Mouse (Mus musculus) midbrain, embryonic 14.5 days (tissue): ENCODE results near the gene Ncapd2. TPM values are rescaled to one million over a fixed set of nuclear protein-coding genes. Genes with fewer than 3 reads are reported as not detected.

Experiments used
- ATAC-seq: fragments of 200-750 bp; cut with Nextera tagmentation; 2 replicates; pipeline ENCODE4 v1.8.0; 2017; ENCODE audit warnings: moderate number of reproducible peaks, moderate library complexity; ENCODE audit not compliant: low FRiP score, low TSS enrichment
- DNase-seq: peaks from one replicate; pipeline ENCODE4 v3.0.0-alpha.2; 2015
- H3K27ac ChIP-seq: fragments of 300-500 bp; sonication (generic); replicated peaks from 2 replicates; pipeline ENCODE4 v1.5.1; 2014; ENCODE audit warnings: mild to moderate bottlenecking, low read depth, low read length, moderate library complexity
- H3K27me3 ChIP-seq: fragments of 300-500 bp; sonication (generic); 2 replicates; pipeline ENCODE4 v1.6.1; 2014; ENCODE audit warnings: low read length, control low read depth, mixed read lengths; ENCODE audit not compliant: control insufficient read depth, insufficient read depth
- H3K36me3 ChIP-seq: fragments of 300-500 bp; sonication (generic); 2 replicates; pipeline ENCODE4 v1.6.1; 2014; ENCODE audit warnings: low read length, control low read depth; ENCODE audit not compliant: control insufficient read depth, insufficient read depth
- H3K4me1 ChIP-seq: fragments of 300-500 bp; sonication (generic); 2 replicates; pipeline ENCODE4 v1.6.1; 2014; ENCODE audit warnings: mild to moderate bottlenecking, antibody characterized with exemption, low read length, control low read depth; ENCODE audit not compliant: control insufficient read depth, insufficient read depth
- H3K4me2 ChIP-seq: fragments of 300-500 bp; sonication (generic); 2 replicates; pipeline ENCODE4 v1.6.1; 2014; ENCODE audit warnings: mild to moderate bottlenecking, low read length, moderate library complexity
- H3K4me3 ChIP-seq: fragments of 300-500 bp; sonication (generic); replicated peaks from 2 replicates; pipeline ENCODE4 v1.5.1; 2014; ENCODE audit warnings: low read depth, low read length
- H3K9ac ChIP-seq: fragments of 300-500 bp; sonication (generic); replicated peaks from 2 replicates; pipeline ENCODE4 v1.6.1; 2014; ENCODE audit warnings: mild to moderate bottlenecking, low read length, moderate library complexity
- H3K9me3 ChIP-seq: fragments of 300-500 bp; sonication (generic); 2 replicates; pipeline ENCODE4 v1.6.1; 2016; ENCODE audit warnings: low read length, control low read depth, mixed read lengths; ENCODE audit not compliant: control insufficient read depth
- WGBS: fragments of 180-500 bp; shearing (Covaris S2); extraction: QIAGEN DNeasy Blood & Tissue Kit; methylation state at CpG from one replicate; pipeline ENCODE4 v1.1.7; 2014; 5-methylcytosine and 5-hydroxymethylcytosine counted together
- microRNA-seq: library from miRNA; unstranded; fragments of <30 nt; microRNA quantifications from one replicate; pipeline ENCODE4, GENCODE M21; 2016
- polyA plus RNA-seq: library from polyadenylated mRNA; unstranded; fragments of >200 nt; fragmentation: Nextera tagmentation; extraction: Ambion mirVana; gene quantifications from 2 replicates; pipeline ENCODE4 v1.2.1, GENCODE M21; 2014

Gene Ncapd2
- polyA plus RNA-seq, 1 experiment from 2014 or later = 50.3 TPM

GRCm38 (mm10) chr6:125131302-125132156 is 60.0 kb downstream of the Ncapd2 start, which contains the start of gene Nop2:
Gene Nop2 (plus strand): TSS chr6:125131909.
- H3K9me3 ChIP-seq = no peaks in the 10 kb centered on the region
- H3K4me2 ChIP-seq = peak within 1 kb of the TSS; percentile 92
- peak within 1 kb of the TSS; percentile 79 for H3K9ac ChIP-seq
- WGBS = under 1% methylated on average over 66 of the region's 66 CpGs
- H3K36me3 ChIP-seq = peaks cover 73% of the 10 kb centered on the region
- no peaks in the 10 kb centered on the region for H3K27me3 ChIP-seq
- peaks cover 7% of the 10 kb centered on the region for H3K4me1 ChIP-seq
- H3K27ac ChIP-seq = peak within 1 kb of the TSS; percentile 81
- peak within 1 kb of the TSS; percentile 88 for H3K4me3 ChIP-seq
- peak; percentile 93 for ATAC-seq
- DNase-seq = peak; percentile 98

GRCm38 (mm10) chr6:125129710-125130402 is 61.6 kb downstream of the Ncapd2 start:
- DNase-seq = no peak
- H3K27ac ChIP-seq = no peak overlapping the region
- no peak overlapping the region for H3K9ac ChIP-seq
- no peak overlapping the region for H3K4me2 ChIP-seq
- H3K27me3 ChIP-seq = no peaks in the 10 kb centered on the region
- H3K9me3 ChIP-seq = no peaks in the 10 kb centered on the region
- no peak overlapping the region for H3K4me3 ChIP-seq
- no peak for ATAC-seq
- WGBS = 88% methylated on average over 20 of the region's 20 CpGs
- peaks cover 7% of the 10 kb centered on the region for H3K4me1 ChIP-seq
- H3K36me3 ChIP-seq = peaks cover 76% of the 10 kb centered on the region

GRCm38 (mm10) chr6:125128724-125129123 is 62.8 kb downstream of the Ncapd2 start:
- WGBS = 92% methylated on average over 12 of the region's 12 CpGs
- no peak for DNase-seq
- Histone ChIP-seq H3K27me3 (no peaks in the 10 kb centered on the region), H3K4me2 (no peak overlapping the region), H3K4me1 (peaks cover 7% of the 10 kb centered on the region), H3K9me3 (no peaks in the 10 kb centered on the region), H3K9ac (no peak overlapping the region), H3K27ac (no peak overlapping the region), H3K36me3 (peaks cover 76% of the 10 kb centered on the region), H3K4me3 (no peak overlapping the region)
- ATAC-seq = no peak

- no peak for DNase-seq
- 93% methylated on average over 8 of the region's 8 CpGs for WGBS
These were observed 72.1 kb downstream of the Ncapd2 start for GRCm38 (mm10) chr6:125119387-125119786.

More at GRCm38 (mm10) chr6:125119387-125119786, 72.1 kb downstream of the Ncapd2 start:
- no peak for ATAC-seq
- Histone ChIP-seq H3K4me2 (no peak overlapping the region), H3K27me3 (no peaks in the 10 kb centered on the region), H3K27ac (no peak overlapping the region), H3K9me3 (no peaks in the 10 kb centered on the region), H3K36me3 (peaks cover 98% of the 10 kb centered on the region), H3K9ac (no peak overlapping the region), H3K4me3 (no peak overlapping the region), H3K4me1 (no peaks in the 10 kb centered on the region)

Small RNA genes lying within 50 kb of the gene (microRNA-seq; reads per million reads assigned to microRNA genes)
- gene Mir3098 (0.59 reads per million), gene Mir8113 (not detected)

Other genes with a start within 250 kb of the Ncapd2 start
- 85.6 and 85.9 TPM in 2 replicates for gene Cops7a, start 226.2 kb downstream of the Ncapd2 start, polyA plus RNA-seq
- gene Pianp, start 195.0 kb downstream of the Ncapd2 start, polyA plus RNA-seq = 43.2 and 57.1 TPM in 2 replicates
- 13.7 and 16.2 TPM in 2 replicates for gene Zfp384, start 182.6 kb downstream of the Ncapd2 start, polyA plus RNA-seq
- 132 and 144 TPM in 2 replicates for gene Ing4, start 151.9 kb downstream of the Ncapd2 start, polyA plus RNA-seq
- gene Acrbp, start 142.0 kb downstream of the Ncapd2 start, polyA plus RNA-seq = 16.3 and 16.7 TPM in 2 replicates
- 0.45 and 0.77 TPM in 2 replicates for gene Lpar5, start 123.8 kb downstream of the Ncapd2 start, polyA plus RNA-seq
- gene Chd4, start 95.7 kb downstream of the Ncapd2 start, polyA plus RNA-seq = 70.7 and 90.6 TPM in 2 replicates
- gene Nop2, start 59.8 kb downstream of the Ncapd2 start, polyA plus RNA-seq = 42.7 and 46.3 TPM in 2 replicates
- gene Iffo1, start 46.5 kb downstream of the Ncapd2 start, polyA plus RNA-seq = 15.8 and 18.2 TPM in 2 replicates
- gene Gapdh, start 25.2 kb downstream of the Ncapd2 start, polyA plus RNA-seq = 1,501 and 1,547 TPM in 2 replicates
- 128 and 141 TPM in 2 replicates for gene Mrpl51, start 100 bp upstream of the Ncapd2 start, polyA plus RNA-seq
- gene Vamp1, start 23.9 kb upstream of the Ncapd2 start, polyA plus RNA-seq = 5.5 and 10.6 TPM in 2 replicates
- 3.0 and 3.3 TPM in 2 replicates for gene Tapbpl, start 40.2 kb upstream of the Ncapd2 start, polyA plus RNA-seq
- gene Cd27, start 45.3 kb upstream of the Ncapd2 start, polyA plus RNA-seq = 1.1 and 1.9 TPM in 2 replicates
- gene Tuba3a, start 94.3 kb upstream of the Ncapd2 start, polyA plus RNA-seq = not detected in 2 replicates
- 10.2 and 13.9 TPM in 2 replicates for gene Ltbr, start 122.2 kb upstream of the Ncapd2 start, polyA plus RNA-seq
- gene Scnn1a, start 129.0 kb upstream of the Ncapd2 start, polyA plus RNA-seq = 0.51 and 0.76 TPM in 2 replicates
- gene Tnfrsf1a, start 157.7 kb upstream of the Ncapd2 start, polyA plus RNA-seq = 6.8 and 13.4 TPM in 2 replicates
- 0.08 TPM in 1 of 2 replicates, not detected in the other for gene Plekhg6, start 189.1 kb upstream of the Ncapd2 start, polyA plus RNA-seq